Mouse (Mus musculus) erythroblast, embryonic 14.5 days (primary cell): ENCODE results near the gene Pfkfb4.

Experiments used
- GATA1 ChIP-seq: IDR thresholded peaks from 2 replicates; pipeline ENCODE4 v1.6.1; 2012; ENCODE audit warnings: low read length, inconsistent platforms, mixed read lengths
- TAL1 ChIP-seq: IDR thresholded peaks from 3 replicates; pipeline ENCODE4 v1.6.1; 2012; ENCODE audit warnings: low read length, inconsistent platforms, mixed read lengths

DNA sequence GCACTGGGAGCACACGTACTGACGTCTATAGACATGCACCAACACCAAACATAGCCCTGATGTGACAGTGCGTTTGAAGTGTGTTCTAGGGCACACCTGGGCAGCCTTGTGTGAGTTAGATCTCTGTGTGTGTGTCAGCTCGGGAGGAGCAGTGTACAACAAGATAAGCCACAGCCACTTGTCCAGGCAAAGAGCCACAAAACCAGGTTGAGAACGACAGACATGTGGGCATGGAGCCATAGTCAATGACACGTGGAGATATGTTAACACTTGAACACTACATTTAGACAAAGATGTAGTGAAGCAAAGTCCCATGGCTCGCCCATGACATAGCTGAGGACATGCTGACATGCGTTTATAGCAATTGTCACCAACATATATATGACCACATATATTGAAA is 21.0 kb upstream of the Pfkfb4 start:
- TF ChIP-seq GATA1 (no peak), TAL1 (no peak)
